Mouse (Mus musculus) MEL (cell line): ENCODE results near the gene Rgs19. TPM values are rescaled to one million over a fixed set of nuclear protein-coding genes. Genes with fewer than 3 reads are reported as not detected.

Experiments used
- DNase-seq: peaks from one replicate; pipeline ENCODE4 v3.0.0; 2011; ENCODE audit warnings: low read depth, low spot score
- H3K27ac ChIP-seq: 2 replicates; pipeline ENCODE4 v1.5.1; 2012; ENCODE audit warnings: low read depth, mild to moderate bottlenecking, control low read depth, low read length, moderate library complexity; ENCODE audit not compliant: control insufficient read depth
- H3K27me3 ChIP-seq, 2 experiments: fragments of 150-350 bp in 1 of 2; sonication (generic) in 1 of 2; 2 replicates each; pipeline ENCODE4 v1.6.1; 2012; ENCODE audit warnings: low read length in 2 of 2, mild to moderate bottlenecking in 2 of 2, improper control_type of control experiment in 1 of 2, moderate library complexity in 1 of 2; ENCODE audit not compliant: insufficient read depth in 2 of 2, control insufficient read depth in 1 of 2
- H3K36me3 ChIP-seq, 2 experiments: 2 replicates each; pipeline ENCODE4 v1.6.1; 2012 to 2014; ENCODE audit warnings: low read length in 2 of 2, improper control_type of control experiment in 1 of 2, inconsistent platforms in 1 of 2, mild to moderate bottlenecking in 1 of 2; ENCODE audit not compliant: insufficient read depth in 2 of 2, control insufficient read depth in 1 of 2
- H3K4me1 ChIP-seq, 2 experiments: fragments of 150-350 bp in 1 of 2; sonication (generic) in 1 of 2; 2 replicates each; pipeline ENCODE4 v1.6.1; 2012; ENCODE audit warnings: low read length in 2 of 2, improper control_type of control experiment in 1 of 2, mild to moderate bottlenecking in 1 of 2; ENCODE audit not compliant: insufficient read depth in 2 of 2, control insufficient read depth in 1 of 2
- H3K4me3 ChIP-seq, 2 experiments: fragments of 150-350 bp in 1 of 2; sonication (generic) in 1 of 2; 2 replicates each; pipeline ENCODE4 v1.5.1; 2012; ENCODE audit warnings: low read depth in 2 of 2, low read length in 2 of 2, mild to moderate bottlenecking in 2 of 2, moderate library complexity in 2 of 2, control low read depth in 1 of 2, improper control_type of control experiment in 1 of 2; ENCODE audit not compliant: control insufficient read depth in 1 of 2, insufficient read depth in 1 of 2
- H3K79me2 ChIP-seq: 2 replicates; pipeline ENCODE4 v1.6.1; 2012; ENCODE audit warnings: mild to moderate bottlenecking, low read length, moderate library complexity; ENCODE audit not compliant: control insufficient read depth, poor library complexity, insufficient read depth
- H3K9ac ChIP-seq: 2 replicates; pipeline ENCODE4 v1.6.1; 2012; ENCODE audit warnings: low read depth, mild to moderate bottlenecking, control low read depth, low read length, moderate library complexity; ENCODE audit not compliant: control insufficient read depth, poor library complexity, severe bottlenecking
- H3K9me3 ChIP-seq: fragments of 150-350 bp; sonication (generic); replicated peaks from 2 replicates; pipeline ENCODE4 v1.6.1; 2012; ENCODE audit warnings: mild to moderate bottlenecking, low read length, improper control_type of control experiment, moderate library complexity; ENCODE audit not compliant: insufficient read depth
- CHD2 ChIP-seq: IDR thresholded peaks from 2 replicates; pipeline ENCODE4 v1.6.1; 2011; ENCODE audit warnings: low read length, improper control_type of control experiment
- CTCF ChIP-seq, 3 experiments: IDR thresholded peaks in 2 of 3; conservative IDR thresholded peaks in 1 of 3; 2 replicates each; pipeline ENCODE4 v1.5.1; 2011 to 2012; ENCODE audit warnings: low read length in 3 of 3, low read depth in 2 of 3, mild to moderate bottlenecking in 2 of 3, improper control_type of control experiment in 1 of 3, inconsistent platforms in 1 of 3, mixed read lengths in 1 of 3, moderate library complexity in 1 of 3; ENCODE audit not compliant: control insufficient read depth in 1 of 3, insufficient read depth in 1 of 3, poor library complexity in 1 of 3, severe bottlenecking in 1 of 3
- ETS1 ChIP-seq: IDR thresholded peaks from 2 replicates; pipeline ENCODE4 v1.6.1; 2012; ENCODE audit warnings: low read depth, mild to moderate bottlenecking, inconsistent platforms, low read length, improper control_type of control experiment, moderate library complexity
- MAX ChIP-seq: IDR thresholded peaks from 2 replicates; pipeline ENCODE4 v1.6.1; 2011; ENCODE audit warnings: low read length, improper control_type of control experiment
- MAZ ChIP-seq: IDR thresholded peaks from 2 replicates; pipeline ENCODE4 v1.6.1; 2012; ENCODE audit warnings: low read depth, mild to moderate bottlenecking, inconsistent platforms, low read length, improper control_type of control experiment
- MYC ChIP-seq: IDR thresholded peaks from 2 replicates; pipeline ENCODE4 v1.6.1; 2011; ENCODE audit warnings: low read depth, mild to moderate bottlenecking, low read length, improper control_type of control experiment, moderate library complexity
- POLR2AphosphoS2 ChIP-seq: IDR thresholded peaks from 2 replicates; pipeline ENCODE4 v1.6.1; 2011; ENCODE audit warnings: low read length, improper control_type of control experiment
- RAD21 ChIP-seq: IDR thresholded peaks from 2 replicates; pipeline ENCODE4 v1.6.1; 2011; ENCODE audit warnings: mild to moderate bottlenecking, low read depth, low read length, improper control_type of control experiment
- SIN3A ChIP-seq: IDR thresholded peaks from 2 replicates; pipeline ENCODE4 v1.6.1; 2012; ENCODE audit warnings: low read length, improper control_type of control experiment, inconsistent platforms
- SMC3 ChIP-seq: IDR thresholded peaks from 2 replicates; pipeline ENCODE4 v1.6.1; 2011; ENCODE audit warnings: low read depth, low read length, improper control_type of control experiment
- TAL1 ChIP-seq: IDR thresholded peaks from 2 replicates; pipeline ENCODE4 v1.6.1; 2012; ENCODE audit warnings: mild to moderate bottlenecking, inconsistent platforms, low read length, moderate library complexity, mixed read lengths
- TBP ChIP-seq: IDR thresholded peaks from 2 replicates; pipeline ENCODE4 v1.8.0; 2011; ENCODE audit warnings: low read depth, low read length, improper control_type of control experiment
- TCF12 ChIP-seq: IDR thresholded peaks from 2 replicates; pipeline ENCODE4 v1.6.1; 2014; ENCODE audit warnings: low read depth, mild to moderate bottlenecking, inconsistent platforms, low read length, improper control_type of control experiment, moderate library complexity
- UBTF ChIP-seq: IDR thresholded peaks from 2 replicates; pipeline ENCODE4 v1.6.1; 2012; ENCODE audit warnings: low read depth, mild to moderate bottlenecking, inconsistent platforms, low read length, improper control_type of control experiment, moderate library complexity, borderline replicate concordance; ENCODE audit not compliant: insufficient read depth
- USF1 ChIP-seq: IDR thresholded peaks from 2 replicates; pipeline ENCODE4 v1.6.1; 2014; ENCODE audit warnings: low read depth, mild to moderate bottlenecking, inconsistent platforms, low read length, improper control_type of control experiment, moderate library complexity
- ZKSCAN1 ChIP-seq: IDR thresholded peaks from 2 replicates; pipeline ENCODE4 v1.6.1; 2012; ENCODE audit warnings: low read depth, mild to moderate bottlenecking, inconsistent platforms, low read length, improper control_type of control experiment, moderate library complexity
- ZMIZ1 ChIP-seq: IDR thresholded peaks from 2 replicates; pipeline ENCODE4 v1.6.1; 2012; ENCODE audit warnings: low read depth, mild to moderate bottlenecking, inconsistent platforms, low read length, improper control_type of control experiment, moderate library complexity
- polyA plus RNA-seq, 2 experiments: library from polyadenylated mRNA; stranded (reverse) in 1 of 2; unstranded in 1 of 2; fragments of >175 nt in 1 of 2; fragments of >200 nt in 1 of 2; gene quantifications; 2 replicates each; pipeline versions ENCODE4 v1.2.1 to v1.2.4; 2012; ENCODE audit warnings: low replicate concordance in 2 of 2, low read depth in 1 of 2; ENCODE audit not compliant: insufficient read length in 2 of 2, insufficient read depth in 1 of 2, missing spikeins in 1 of 2
- total RNA-seq: library from RNA; depleted of rRNA; stranded (reverse); fragments of 300-350 nt; gene quantifications from 2 replicates; pipeline ENCODE4 v1.2.3, GENCODE M21; 2012

Gene Rgs19
- total and polyA plus RNA-seq, 3 experiments, result 46.2 to 157 TPM; not detected in 1

DNA sequence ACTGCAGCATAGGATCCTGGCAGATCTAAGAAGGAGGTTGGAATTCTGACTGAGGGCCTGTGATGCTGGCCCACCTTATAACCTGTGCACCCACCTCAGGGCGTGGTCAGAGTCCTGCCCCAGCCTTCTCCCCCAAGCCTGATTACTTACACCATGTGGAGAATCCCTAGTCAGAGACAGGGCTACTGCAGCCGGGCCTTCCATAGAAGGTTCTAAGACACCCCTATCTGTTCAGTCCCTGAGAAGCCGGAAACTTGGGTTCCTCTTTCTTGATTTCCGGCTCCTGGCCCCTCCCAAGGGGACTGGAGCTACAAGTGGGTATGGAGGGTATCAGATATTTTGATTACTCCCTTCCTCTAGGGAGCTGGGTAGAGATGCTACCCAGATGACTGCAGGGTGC, 2.2 kb downstream of the Rgs19 start (continued):
- TF ChIP-seq SIN3A (peak; percentile 68), MAX (no peak), USF1 (no peak), SMC3 (no peak), TCF12 (peak; percentile 55; the same call in 1 of the 2 replicates), POLR2AphosphoS2 (peak; percentile 49; the same call in 1 of the 2 replicates), UBTF (no peak), RAD21 (no peak), MAZ (peak; percentile 91), ZMIZ1 (no peak)
- TF ChIP-seq, all 39 proteins: peak for 15

GRCm38 (mm10) chr2:181691083-181691482, 2.7 kb downstream of the Rgs19 start:
- peaks cover 0 to 29% of the 10 kb centered on the region in 2 experiments; a peak in 3 of 4 replicates for H3K4me1 ChIP-seq
- H3K9ac ChIP-seq, result peak overlapping the region; percentile 71
- no peaks in the 10 kb centered on the region for H3K9me3 ChIP-seq
- H3K4me3 ChIP-seq, result peak overlapping the region; percentile 45 to 56
- no peaks in the 10 kb centered on the region for H3K27me3 ChIP-seq
- peaks cover 0 to 26% of the 10 kb centered on the region in 2 experiments; a peak in 2 of 4 replicates for H3K36me3 ChIP-seq
- no peak for TF ChIP-seq TCF12
- no peak for TF ChIP-seq TAL1
- TF ChIP-seq ETS1, result no peak
- TF ChIP-seq CHD2, result no peak
- no peak for TF ChIP-seq TBP
- no peak for TF ChIP-seq ZMIZ1
- TF ChIP-seq MYC, result no peak
- TF ChIP-seq ZKSCAN1, result no peak
- no peak for TF ChIP-seq RAD21
- H3K27ac ChIP-seq, result peak overlapping the region; percentile 83
- DNase-seq, result no peak
- peaks cover 26% of the 10 kb centered on the region for H3K79me2 ChIP-seq

DNA sequence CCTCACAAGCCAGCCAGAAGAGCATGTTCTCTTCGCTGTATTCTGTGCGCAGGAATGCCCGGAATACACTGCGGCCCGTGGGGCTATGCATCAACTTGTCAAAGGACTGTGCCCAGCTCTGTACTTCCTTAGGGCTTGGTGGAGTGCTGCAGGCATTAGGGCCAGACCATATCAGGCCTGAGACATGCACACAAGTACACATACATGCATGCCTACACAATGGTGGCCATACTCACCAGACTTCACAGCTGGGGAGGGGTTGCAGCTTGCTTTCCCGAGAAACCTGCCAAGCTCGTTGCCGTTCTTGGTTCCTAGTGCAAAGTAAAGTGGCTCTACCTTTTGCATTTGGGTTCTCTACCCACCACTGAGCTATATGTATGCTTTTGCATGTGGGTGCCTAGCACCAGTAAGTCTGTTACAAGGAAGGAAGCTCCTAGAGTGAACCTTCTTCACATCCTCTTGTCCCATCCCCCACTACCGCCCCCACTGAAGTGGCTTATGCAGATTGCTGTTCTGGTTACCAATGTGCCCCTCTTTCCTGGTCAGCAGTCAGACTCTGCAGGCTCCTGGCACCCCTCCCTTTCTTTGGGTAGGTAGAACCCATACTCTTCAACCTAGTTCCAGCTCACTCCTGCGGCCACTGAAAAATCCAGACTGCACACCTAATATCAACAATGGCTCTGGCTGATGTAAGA, 4.2 kb downstream of the Rgs19 start:
- DNase-seq, result no peak
- TF ChIP-seq ZMIZ1 (0 out of 2 replicates have a peak, but pooled peaks have one; percentile 14), CTCF (IDR thresholded peaks at IDR 0.05 in 2 of 3, conservative IDR thresholded peaks at IDR 0.05 in 1 of 3; ENCODE audit: control insufficient read depth in 1 of 3, insufficient read depth in 1 of 3, low read depth in 2 of 3, low read length in 3 of 3, poor library complexity in 1 of 3, severe bottlenecking in 1 of 3) (no peak)
- H3K4me3 ChIP-seq, result no peak overlapping the region
- no peaks in the 10 kb centered on the region for H3K27me3 ChIP-seq
- no peak overlapping the region for H3K9ac ChIP-seq
- peaks cover 26% of the 10 kb centered on the region for H3K79me2 ChIP-seq
- no peaks in the 10 kb centered on the region for H3K9me3 ChIP-seq
- H3K27ac ChIP-seq, result no peak overlapping the region
- peaks cover 3 to 40% of the 10 kb centered on the region in 2 experiments for H3K4me1 ChIP-seq
- H3K36me3 ChIP-seq, result peaks cover 0 to 36% of the 10 kb centered on the region in 2 experiments; a peak in 2 of 4 replicates
